Mouse (Mus musculus) ES-Bruce4 (cell line): ENCODE measurements at regions not wholly inside any gene's neighbourhood (a gene's known extent, or its start where the extent isn't known, plus 50 kb on each side); places are given as distances from the start of the nearest gene placed in this dataset.

Source experiments
- H3K27ac ChIP-seq: 2 replicates; pipeline ENCODE4 v1.5.1; 2012; ENCODE audit warnings: low read length, inconsistent platforms; ENCODE audit not compliant: insufficient read depth
- H3K27me3 ChIP-seq: 2 replicates; pipeline ENCODE4 v1.6.1; 2012; ENCODE audit warnings: mild to moderate bottlenecking, low read length, inconsistent platforms; ENCODE audit not compliant: control insufficient read depth, poor library complexity, insufficient read depth, severe bottlenecking
- H3K36me3 ChIP-seq: 2 replicates; pipeline ENCODE4 v1.6.1; 2012; ENCODE audit warnings: inconsistent platforms, mild to moderate bottlenecking, low read length, moderate library complexity; ENCODE audit not compliant: control insufficient read depth, poor library complexity, insufficient read depth, severe bottlenecking
- H3K4me1 ChIP-seq: one replicate; pipeline ENCODE4 v1.8.1; 2011; ENCODE audit warnings: low read length; ENCODE audit not compliant: control insufficient read depth, insufficient read depth
- H3K4me3 ChIP-seq: 2 replicates; pipeline ENCODE4 v1.5.1; 2011; ENCODE audit warnings: low read depth, mild to moderate bottlenecking, low read length
- H3K9ac ChIP-seq: 2 replicates; pipeline ENCODE4 v1.6.1; 2012; ENCODE audit warnings: low read depth, mild to moderate bottlenecking, inconsistent platforms; ENCODE audit not compliant: poor library complexity, severe bottlenecking
- H3K9me3 ChIP-seq: replicated peaks from 2 replicates; pipeline ENCODE4 v1.6.1; 2012; ENCODE audit warnings: mild to moderate bottlenecking, low read length, inconsistent platforms; ENCODE audit not compliant: control insufficient read depth, poor library complexity, insufficient read depth, severe bottlenecking
- CTCF ChIP-seq: IDR thresholded peaks from one replicate; pipeline ENCODE4 v1.8.1; 2011; ENCODE audit warnings: low read depth, low read length
- EP300 ChIP-seq: IDR thresholded peaks from 2 replicates; pipeline ENCODE4 v1.6.1; 2011; ENCODE audit warnings: low read depth, low read length; ENCODE audit not compliant: insufficient read depth
- POLR2A ChIP-seq: IDR thresholded peaks from one replicate; pipeline ENCODE4 v1.8.1; 2011; ENCODE audit warnings: low read length; ENCODE audit not compliant: insufficient read depth

DNA sequence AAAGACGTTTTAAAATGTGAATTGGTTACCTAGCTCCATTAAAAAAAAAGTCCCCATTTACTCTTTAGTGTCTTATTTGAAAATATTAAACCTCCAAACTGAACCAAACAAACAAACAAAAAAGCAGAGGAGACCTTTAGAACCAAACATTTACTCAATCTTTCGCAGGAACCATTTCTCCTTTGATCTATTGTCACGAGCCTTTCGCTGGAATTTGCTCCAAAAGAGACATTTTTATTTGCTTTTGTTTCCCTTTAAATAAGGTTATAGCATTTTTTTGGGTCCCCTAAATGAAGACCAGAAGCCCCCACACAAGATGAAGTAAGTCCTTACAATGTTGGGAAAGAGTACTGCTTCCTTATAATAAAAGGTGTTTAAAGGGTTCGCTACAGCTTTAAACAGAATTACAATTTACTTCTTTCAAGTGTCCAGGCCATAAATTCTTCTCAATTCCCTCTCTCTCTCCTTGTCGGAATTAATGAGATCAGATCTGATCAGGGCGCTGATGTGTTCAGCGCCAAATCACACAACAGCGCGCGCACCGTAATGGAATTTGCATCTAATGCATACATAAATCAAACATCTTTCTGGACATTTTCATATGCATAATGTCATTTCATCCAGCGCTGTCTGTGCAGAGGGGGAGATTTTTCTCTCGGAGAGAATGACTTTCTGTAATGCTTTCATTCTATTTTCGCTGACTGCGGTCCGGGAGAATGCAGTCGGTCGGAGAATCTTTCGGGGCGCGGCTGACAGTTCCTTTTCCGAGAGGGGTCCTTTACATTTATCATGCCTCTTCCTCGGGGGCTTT is 469.2 kb downstream of the Vrk1 start:
- H3K27ac ChIP-seq = no peak overlapping the region
- H3K4me3 ChIP-seq = no peak overlapping the region
- no peak for TF ChIP-seq EP300
- no peak for TF ChIP-seq POLR2A
- TF ChIP-seq CTCF = no peak
- H3K36me3 ChIP-seq = no peaks in the 10 kb centered on the region
- H3K4me1 ChIP-seq = peaks cover 14% of the 10 kb centered on the region
- H3K27me3 ChIP-seq = no peaks in the 10 kb centered on the region
- H3K9ac ChIP-seq = no peak overlapping the region
- no peaks in the 10 kb centered on the region for H3K9me3 ChIP-seq

DNA sequence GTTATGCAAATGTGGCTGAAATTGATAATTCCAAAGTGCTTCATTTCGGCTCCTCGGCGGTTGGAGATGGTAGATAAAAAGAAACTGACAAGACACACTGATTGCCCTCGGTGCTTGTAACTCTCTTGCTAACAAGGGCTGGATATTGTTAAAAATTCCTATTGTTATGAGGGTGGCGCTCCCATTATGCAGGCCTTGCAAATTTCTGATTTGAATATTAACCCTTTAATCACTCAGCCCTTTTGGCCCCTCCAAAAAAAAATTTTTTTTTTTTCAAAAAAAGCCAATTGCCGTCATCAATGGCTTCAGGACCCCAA is 469.8 kb downstream of the Vrk1 start:
- Histone ChIP-seq H3K9me3 (no peaks in the 10 kb centered on the region), H3K36me3 (no peaks in the 10 kb centered on the region), H3K27ac (no peak overlapping the region), H3K27me3 (no peaks in the 10 kb centered on the region), H3K9ac (no peak overlapping the region), H3K4me1 (peaks cover 14% of the 10 kb centered on the region), H3K4me3 (no peak overlapping the region)
- TF ChIP-seq CTCF (no peak), POLR2A (no peak), EP300 (no peak)

DNA sequence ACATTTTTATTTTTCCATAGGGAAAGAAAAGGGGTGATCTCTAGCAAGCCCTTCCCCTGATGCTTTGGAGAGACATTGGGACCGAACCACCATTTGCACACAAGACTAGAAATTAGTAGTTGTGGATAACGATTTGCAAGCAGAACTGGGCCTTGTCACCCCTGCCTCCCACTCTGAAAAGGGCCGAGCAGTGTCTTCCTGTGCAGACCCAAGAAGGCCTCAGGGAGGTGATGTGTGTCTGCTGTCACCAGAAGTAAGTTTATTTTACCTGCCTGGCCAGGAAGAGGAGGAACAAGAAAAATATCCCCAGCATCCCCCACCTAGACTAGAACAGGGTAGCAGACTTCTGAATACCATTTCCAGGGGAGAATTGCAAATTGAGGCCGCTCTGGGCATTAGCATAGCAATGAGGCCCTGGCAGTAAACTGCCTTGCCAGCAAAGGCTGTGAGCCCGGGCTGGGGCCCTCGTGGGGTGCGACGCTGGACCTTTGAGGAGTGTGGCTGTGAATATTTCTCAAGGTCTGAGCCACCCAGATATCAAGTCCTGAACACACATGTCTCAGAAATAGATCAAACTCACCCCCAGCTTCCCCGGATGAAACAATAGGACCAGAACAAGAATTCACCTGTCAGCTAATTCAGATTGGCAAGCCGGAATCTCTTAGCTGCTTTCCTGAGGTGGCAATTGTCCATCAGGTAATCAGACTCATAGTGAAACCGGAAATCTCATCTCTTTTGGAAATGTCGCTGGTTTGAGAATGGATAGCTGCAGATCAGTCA is 470.4 kb downstream of the Vrk1 start:
- peaks cover 14% of the 10 kb centered on the region for H3K4me1 ChIP-seq
- no peaks in the 10 kb centered on the region for H3K36me3 ChIP-seq
- H3K9me3 ChIP-seq = no peaks in the 10 kb centered on the region
- H3K27me3 ChIP-seq = no peaks in the 10 kb centered on the region
- TF ChIP-seq EP300 (0 out of 2 replicates have a peak, but pooled peaks have one; percentile 36), POLR2A (no peak), CTCF (no peak)
- H3K9ac ChIP-seq = no peak overlapping the region
- no peak overlapping the region for H3K27ac ChIP-seq
- H3K4me3 ChIP-seq = no peak overlapping the region

DNA sequence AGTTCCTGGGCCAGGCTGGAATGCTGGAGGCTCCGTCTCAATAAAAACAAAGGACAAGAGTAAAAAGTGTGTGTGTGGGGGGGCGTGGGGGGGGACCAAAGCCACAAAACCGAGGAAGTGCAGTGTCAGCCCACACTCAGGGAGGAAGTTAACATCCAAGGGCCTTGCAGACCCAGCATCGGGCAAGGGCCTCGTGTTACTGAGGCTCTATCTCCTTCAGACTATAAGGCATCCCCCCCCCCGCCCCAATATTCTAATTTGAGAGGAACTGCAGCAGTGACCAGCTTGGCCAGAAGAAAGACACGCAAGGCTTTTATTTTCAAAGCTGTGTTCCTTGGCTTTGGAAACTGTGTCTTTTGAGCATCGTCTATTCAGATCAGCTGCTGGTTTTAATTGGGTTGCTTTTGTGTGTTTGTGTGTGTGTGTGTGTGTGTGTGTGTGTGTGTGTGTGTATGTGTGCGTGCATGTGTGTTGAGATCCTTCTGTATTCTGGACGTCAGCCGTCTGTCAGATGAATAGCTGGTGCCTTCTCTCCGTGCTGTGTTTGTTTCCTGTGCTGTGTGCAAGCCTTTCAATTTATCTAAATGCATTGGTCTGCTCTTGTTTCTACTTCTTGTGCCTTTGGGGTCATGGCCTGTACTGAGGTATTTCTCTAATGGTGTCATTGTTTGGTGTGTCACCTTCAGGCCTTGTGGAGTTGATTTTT is 491.7 kb downstream of the Vrk1 start:
- Histone ChIP-seq H3K4me1 (no peaks in the 10 kb centered on the region), H3K36me3 (no peaks in the 10 kb centered on the region), H3K9ac (no peak overlapping the region), H3K9me3 (no peaks in the 10 kb centered on the region), H3K4me3 (no peak overlapping the region), H3K27ac (no peak overlapping the region), H3K27me3 (no peaks in the 10 kb centered on the region)
- no peak for TF ChIP-seq CTCF

DNA sequence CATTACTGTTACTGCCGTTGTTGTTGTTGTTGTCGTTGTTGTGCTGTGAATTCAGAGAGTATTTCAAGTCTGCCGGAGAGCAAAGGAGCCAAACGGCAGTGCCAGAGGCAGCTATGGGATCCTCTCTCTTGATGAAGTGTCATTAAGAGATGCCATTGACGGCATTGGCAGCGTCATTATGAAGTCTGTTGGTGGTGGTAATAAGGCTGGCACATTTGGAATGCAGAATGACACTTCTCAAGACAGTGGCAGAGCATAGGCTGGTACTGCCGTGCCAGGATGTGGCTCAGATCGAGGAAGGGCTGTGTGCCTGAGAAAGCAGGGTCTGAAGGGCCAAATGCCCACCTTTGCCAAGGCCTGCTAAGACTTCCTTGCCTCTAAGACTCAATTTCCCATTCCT is 494.3 kb downstream of the Vrk1 start:
- no peaks in the 10 kb centered on the region for H3K4me1 ChIP-seq
- no peaks in the 10 kb centered on the region for H3K27me3 ChIP-seq
- H3K9ac ChIP-seq = no peak overlapping the region
- H3K27ac ChIP-seq = no peak overlapping the region
- no peak for TF ChIP-seq EP300
- no peak for TF ChIP-seq POLR2A
- TF ChIP-seq CTCF = no peak
- H3K9me3 ChIP-seq = no peaks in the 10 kb centered on the region
- no peak overlapping the region for H3K4me3 ChIP-seq
- H3K36me3 ChIP-seq = no peaks in the 10 kb centered on the region

DNA sequence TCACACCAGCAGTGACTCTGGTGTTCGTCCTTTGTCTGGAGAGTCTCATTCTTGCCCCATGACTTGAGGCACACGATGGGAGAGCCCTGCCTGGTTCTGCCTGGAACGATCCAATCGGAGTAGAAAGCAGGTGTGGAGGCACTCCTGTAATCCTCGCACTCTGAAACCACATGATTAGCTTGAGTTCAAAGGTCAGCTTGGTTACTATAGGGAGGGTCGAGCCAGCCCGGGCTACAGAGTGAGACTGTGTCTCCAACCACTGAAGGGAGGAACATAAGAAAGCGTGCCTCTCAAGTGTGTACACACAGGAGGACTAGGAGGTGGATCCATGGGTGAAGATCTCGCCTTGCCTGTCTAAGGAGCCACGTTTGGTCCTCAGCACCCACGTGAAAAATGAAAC is 504.0 kb downstream of the Vrk1 start:
- Histone ChIP-seq H3K36me3 (no peaks in the 10 kb centered on the region), H3K9ac (no peak overlapping the region), H3K27ac (no peak overlapping the region), H3K4me3 (no peak overlapping the region), H3K4me1 (no peaks in the 10 kb centered on the region), H3K9me3 (no peaks in the 10 kb centered on the region), H3K27me3 (no peaks in the 10 kb centered on the region)
- TF ChIP-seq POLR2A (no peak), CTCF (no peak), EP300 (no peak)
